Mouse (Mus musculus): Measurements from ENCODE around the gene Itln1. TPM values are rescaled to one million over a fixed set of nuclear protein-coding genes. Genes with fewer than 3 reads are reported as not detected.
"Not testable (repeated sequence)": the region's sequence is repeated elsewhere in the genome, so short reads cannot be mapped to it uniquely, and the experiment has no call there.

The Itln1 gene
- polyA plus RNA-seq, 1 experiment, result not detected

DNA sequence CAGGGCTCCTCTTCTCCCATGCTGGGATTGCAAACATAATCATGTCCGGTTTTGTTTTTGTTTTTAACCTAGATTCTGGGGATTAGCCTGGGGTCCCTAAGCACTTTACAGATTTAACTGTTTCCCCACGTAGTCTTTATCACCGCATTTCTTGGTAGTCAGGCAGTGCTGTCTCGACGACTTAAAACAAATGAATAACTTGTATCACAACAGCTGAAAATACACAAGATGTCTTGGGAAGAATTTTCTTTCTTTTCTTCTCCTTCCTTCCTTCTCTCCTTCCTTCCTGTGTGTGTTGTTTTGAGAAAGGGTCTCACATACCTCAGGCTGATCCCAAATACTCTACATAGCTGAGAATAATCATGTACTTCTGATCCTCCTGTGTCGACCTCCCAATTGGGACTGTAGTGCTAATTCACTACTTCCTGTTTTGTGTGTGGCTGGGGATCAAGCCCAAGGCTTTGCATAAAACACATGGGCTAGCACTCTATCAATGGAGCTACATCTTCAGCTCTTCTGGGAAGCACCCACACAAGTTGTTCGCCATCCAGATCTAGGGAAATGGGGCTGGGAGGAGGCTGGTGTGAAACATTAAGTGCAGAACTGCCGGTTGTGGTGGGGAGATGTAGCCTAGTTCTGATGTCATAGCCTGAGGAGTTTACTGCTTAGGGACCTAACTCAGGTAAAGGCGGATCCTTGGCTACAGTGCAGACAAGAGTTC, 61.0 kb downstream of the Itln1 start:
- Histone ChIP-seq H3K9me3 (ENCODE audit: control insufficient read depth, low read length) (no peaks in the 10 kb centered on the region), H3K4me3 (replicated peaks) (no peak overlapping the region), H3K4me1 (ENCODE audit: control insufficient read depth) (peaks cover 14% of the 10 kb centered on the region), H3K36me3 (ENCODE audit: control insufficient read depth) (no peaks in the 10 kb centered on the region), H3K27me3 (ENCODE audit: control insufficient read depth) (no peaks in the 10 kb centered on the region)
- TF ChIP-seq GATA1 (IDR thresholded peaks at IDR 0.05; ENCODE audit: low read length), result no peak
- TF ChIP-seq TAL1 (IDR thresholded peaks at IDR 0.05; ENCODE audit: low read length), result no peak

DNA sequence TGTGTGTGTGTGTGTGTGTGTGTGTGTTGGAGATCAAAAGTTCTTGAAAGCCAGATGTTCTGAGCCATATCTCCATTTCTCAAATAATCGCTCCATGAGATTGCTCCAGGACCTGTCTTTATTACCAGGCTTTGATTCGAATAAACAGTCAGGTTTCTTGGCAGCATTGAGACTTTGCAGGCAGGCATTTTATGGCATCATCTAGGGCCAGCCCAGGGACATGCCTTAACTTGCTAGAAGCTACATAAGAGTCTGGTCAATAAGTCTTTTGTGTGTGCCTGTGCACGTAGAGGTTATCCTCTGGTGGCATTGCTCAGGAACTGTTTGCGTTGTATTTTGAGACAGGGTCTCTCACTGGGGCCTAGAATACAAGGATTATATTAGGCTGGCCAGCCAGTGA, 61.6 kb downstream of the Itln1 start:
- Histone ChIP-seq H3K4me1 (ENCODE audit: control insufficient read depth) (peaks cover 14% of the 10 kb centered on the region), H3K9me3 (ENCODE audit: control insufficient read depth, low read length) (no peaks in the 10 kb centered on the region), H3K36me3 (ENCODE audit: control insufficient read depth) (no peaks in the 10 kb centered on the region), H3K27me3 (ENCODE audit: control insufficient read depth) (no peaks in the 10 kb centered on the region), H3K4me3 (replicated peaks) (no peak overlapping the region)
- no peak for TF ChIP-seq GATA1 (IDR thresholded peaks at IDR 0.05; ENCODE audit: low read length)
- TF ChIP-seq TAL1 (IDR thresholded peaks at IDR 0.05; ENCODE audit: low read length), result no peak

DNA sequence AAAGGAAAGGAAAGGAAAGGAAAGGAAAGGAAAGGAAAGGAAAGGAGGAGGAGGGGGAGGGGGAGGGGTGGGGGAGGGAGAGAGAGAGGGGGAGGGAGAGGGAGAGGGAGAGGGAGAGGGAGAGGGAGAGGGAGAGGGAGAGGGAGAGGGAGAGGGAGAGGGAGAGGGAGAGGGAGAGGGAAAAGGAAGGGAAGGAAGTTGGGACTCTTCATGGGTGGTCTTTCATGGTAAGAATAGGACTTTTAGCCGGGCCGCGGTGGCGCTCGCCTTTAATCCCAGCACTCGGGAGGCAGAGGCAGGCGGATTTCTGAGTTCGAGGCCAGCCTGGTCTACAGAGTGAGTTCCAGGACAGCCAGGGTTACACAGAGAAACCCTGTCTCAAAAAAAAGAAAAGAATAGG, 63.2 kb downstream of the Itln1 start:
- not testable (repeated sequence) for H3K4me1 ChIP-seq (ENCODE audit: control insufficient read depth); H3K36me3 ChIP-seq (ENCODE audit: control insufficient read depth); H3K4me3 ChIP-seq (replicated peaks); H3K9me3 ChIP-seq (ENCODE audit: control insufficient read depth, low read length); H3K27me3 ChIP-seq (ENCODE audit: control insufficient read depth)

DNA sequence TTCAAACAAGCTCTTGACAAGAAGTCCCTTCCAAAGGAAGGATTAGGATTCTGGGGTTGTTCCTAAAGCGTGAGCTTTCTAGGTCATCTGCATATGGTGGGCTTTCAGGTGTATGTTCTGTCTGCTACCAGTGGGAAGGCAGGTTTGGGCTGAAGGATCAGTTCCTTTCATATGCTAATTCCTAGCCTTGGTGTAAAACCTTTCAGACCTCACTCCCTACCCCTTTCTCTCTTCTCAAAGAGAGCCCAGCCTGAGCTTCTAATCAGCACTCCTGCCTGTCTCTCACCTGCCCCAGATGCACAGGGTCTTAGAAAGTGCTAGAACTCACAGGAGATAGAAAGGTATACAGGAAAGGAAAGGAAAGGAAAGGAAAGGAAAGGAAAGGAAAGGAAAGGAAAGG, 63.6 kb downstream of the Itln1 start:
- Histone ChIP-seq H3K4me1 (ENCODE audit: control insufficient read depth) (peaks cover 5% of the 10 kb centered on the region), H3K9me3 (ENCODE audit: control insufficient read depth, low read length) (no peaks in the 10 kb centered on the region), H3K27me3 (ENCODE audit: control insufficient read depth) (no peaks in the 10 kb centered on the region), H3K4me3 (replicated peaks) (no peak overlapping the region), H3K36me3 (ENCODE audit: control insufficient read depth) (no peaks in the 10 kb centered on the region)
- no peak for TF ChIP-seq GATA1 (IDR thresholded peaks at IDR 0.05; ENCODE audit: low read length)
- no peak for TF ChIP-seq TAL1 (IDR thresholded peaks at IDR 0.05; ENCODE audit: low read length)

DNA sequence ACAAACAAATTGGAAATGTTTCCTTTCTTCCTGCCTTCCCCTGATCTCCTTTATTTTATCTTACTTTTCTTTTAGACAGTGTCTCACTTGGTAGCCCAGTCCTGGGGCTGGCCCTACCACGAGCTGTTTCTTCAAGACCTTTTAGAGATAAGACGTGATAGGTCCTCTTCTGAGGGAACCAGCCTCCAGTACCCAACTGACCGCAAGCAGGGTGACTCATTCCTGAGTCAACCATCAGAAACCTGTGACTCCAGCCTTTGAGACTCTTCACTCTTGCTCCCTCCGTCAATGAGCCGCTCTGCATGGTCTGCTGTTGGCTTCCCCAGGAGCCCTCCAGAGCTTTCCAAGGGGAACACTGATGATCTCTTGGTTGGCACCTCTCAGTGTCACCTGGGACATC, 64.2 kb downstream of the Itln1 start:
- Histone ChIP-seq H3K4me3 (replicated peaks) (no peak overlapping the region), H3K27me3 (ENCODE audit: control insufficient read depth) (no peaks in the 10 kb centered on the region), H3K9me3 (ENCODE audit: control insufficient read depth, low read length) (no peaks in the 10 kb centered on the region), H3K36me3 (ENCODE audit: control insufficient read depth) (no peaks in the 10 kb centered on the region), H3K4me1 (ENCODE audit: control insufficient read depth) (peaks cover 5% of the 10 kb centered on the region)
- no peak for TF ChIP-seq TAL1 (IDR thresholded peaks at IDR 0.05; ENCODE audit: low read length)
- TF ChIP-seq GATA1 (IDR thresholded peaks at IDR 0.05; ENCODE audit: low read length), result no peak

DNA sequence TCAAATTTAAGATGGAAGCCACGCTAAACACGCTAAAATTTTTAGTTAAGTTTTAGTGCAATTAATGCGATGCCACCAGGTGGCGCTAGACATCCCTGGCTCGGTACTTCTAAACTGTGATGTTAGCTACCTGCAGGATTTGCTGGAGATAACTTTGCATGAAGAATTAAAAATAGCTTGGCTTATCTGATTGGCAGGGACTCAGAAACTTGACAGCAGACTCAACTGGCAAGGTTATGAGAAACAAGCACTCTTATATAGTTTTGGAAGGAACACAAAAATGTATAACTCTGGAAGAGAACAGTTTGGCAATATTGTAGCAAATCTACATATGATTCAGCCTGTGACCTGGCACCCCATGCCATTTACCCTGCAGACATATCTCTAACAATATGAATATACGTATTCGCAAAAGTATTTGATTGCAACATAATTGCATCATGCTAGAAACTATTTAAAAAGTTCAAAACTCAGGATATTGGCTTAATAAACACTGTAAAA, 64.7 kb downstream of the Itln1 start:
- Histone ChIP-seq H3K36me3 (ENCODE audit: control insufficient read depth) (no peaks in the 10 kb centered on the region), H3K4me3 (replicated peaks) (no peak overlapping the region), H3K27me3 (ENCODE audit: control insufficient read depth) (no peaks in the 10 kb centered on the region), H3K4me1 (ENCODE audit: control insufficient read depth) (peaks cover 5% of the 10 kb centered on the region), H3K9me3 (ENCODE audit: control insufficient read depth, low read length) (no peaks in the 10 kb centered on the region)
- TF ChIP-seq TAL1 (IDR thresholded peaks at IDR 0.05; ENCODE audit: low read length) (no peak), GATA1 (IDR thresholded peaks at IDR 0.05; ENCODE audit: low read length) (no peak)

DNA sequence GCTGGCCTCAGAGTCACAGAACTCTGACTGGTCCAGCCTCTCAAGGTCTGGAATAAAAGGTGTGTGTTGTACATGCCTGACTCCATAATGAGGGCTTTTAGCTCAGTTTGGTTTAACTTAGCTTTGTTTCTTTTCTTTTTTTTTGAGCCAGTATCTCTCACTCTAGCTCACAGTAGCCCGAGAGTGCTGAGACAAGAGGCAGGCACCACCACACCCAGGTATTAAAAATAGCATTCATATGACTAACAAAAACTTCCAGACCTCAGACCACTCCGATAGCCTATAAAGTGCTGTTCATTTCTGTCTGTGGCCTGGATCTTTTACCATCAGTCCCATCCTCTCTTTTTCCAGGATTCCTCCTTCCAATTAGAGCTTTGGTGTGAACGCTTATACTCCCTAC, 65.4 kb downstream of the Itln1 start:
- Histone ChIP-seq H3K4me3 (replicated peaks) (no peak overlapping the region), H3K9me3 (ENCODE audit: control insufficient read depth, low read length) (no peaks in the 10 kb centered on the region), H3K27me3 (ENCODE audit: control insufficient read depth) (no peaks in the 10 kb centered on the region), H3K4me1 (ENCODE audit: control insufficient read depth) (peaks cover 5% of the 10 kb centered on the region), H3K36me3 (ENCODE audit: control insufficient read depth) (no peaks in the 10 kb centered on the region)
- TF ChIP-seq GATA1 (IDR thresholded peaks at IDR 0.05; ENCODE audit: low read length), result no peak
- no peak for TF ChIP-seq TAL1 (IDR thresholded peaks at IDR 0.05; ENCODE audit: low read length)

Other genes with a start within 250 kb of the Itln1 start
- 8.4 and 13.0 TPM in 2 replicates for gene Usp21, start 247.3 kb downstream of the Itln1 start, polyA plus RNA-seq (2012)
- 3.9 and 4.8 TPM in 2 replicates for gene Ufc1, start 240.3 kb downstream of the Itln1 start, polyA plus RNA-seq (2012)
- 1.6 and 1.7 TPM in 2 replicates for gene Dedd, start 206.1 kb downstream of the Itln1 start, polyA plus RNA-seq (2012)
- 0.98 TPM in 2 replicates for gene Nit1, start 189.6 kb downstream of the Itln1 start, polyA plus RNA-seq (2012)
- 1.4 and 2.0 TPM in 2 replicates for gene Pfdn2, start 189.6 kb downstream of the Itln1 start, polyA plus RNA-seq (2012)
- 0.14 TPM in 1 of 2 replicates, not detected in the other for gene Klhdc9, start 174.5 kb downstream of the Itln1 start, polyA plus RNA-seq (2012)
- not detected in 2 replicates for gene Nectin4, start 165.2 kb downstream of the Itln1 start, polyA plus RNA-seq (2012)
- gene Arhgap30, start 146.3 kb downstream of the Itln1 start, polyA plus RNA-seq (2012), result 0.06 and 0.07 TPM in 2 replicates
- gene Usf1, start 124.0 kb downstream of the Itln1 start, polyA plus RNA-seq (2012), result 1.2 and 3.6 TPM in 2 replicates
- gene Tstd1, start 116.4 kb downstream of the Itln1 start, polyA plus RNA-seq (2012), result not detected in 2 replicates
- gene F11r, start 97.8 kb downstream of the Itln1 start, polyA plus RNA-seq (2012), result 0.08 TPM in 1 of 2 replicates, not detected in the other
- 0.13 and 0.20 TPM in 2 replicates for gene Alyref2, start 31.8 kb downstream of the Itln1 start, polyA plus RNA-seq (2012)
- gene Cd244a, start 23.9 kb upstream of the Itln1 start, polyA plus RNA-seq (2012), result 0.02 TPM in 1 of 2 replicates, not detected in the other
- 0.01 and 0.03 TPM in 2 replicates for gene Ly9, start 72.1 kb upstream of the Itln1 start, polyA plus RNA-seq (2012)
- not detected in 2 replicates for gene Slamf7, start 117.7 kb upstream of the Itln1 start, polyA plus RNA-seq (2012)
- gene Cd48, start 146.7 kb upstream of the Itln1 start, polyA plus RNA-seq (2012), result not detected in 2 replicates
- gene Slamf1, start 231.8 kb upstream of the Itln1 start, polyA plus RNA-seq (2012), result 0.01 TPM in 1 of 2 replicates, not detected in the other

Data from erythroblast, embryonic 14.5 days (primary cell).